Mouse (Mus musculus) kidney, adult 2 months (tissue): ENCODE results near the gene Cd160.

ENCODE experiments used
- CTCF ChIP-seq: fragments of 200-500 bp; conservative IDR thresholded peaks from 2 replicates; pipeline ENCODE4 v1.5.1; 2011; ENCODE audit warnings: low read depth, mild to moderate bottlenecking, control low read depth, low read length, moderate library complexity, mixed read lengths; ENCODE audit not compliant: insufficient read depth, insufficient read length
- POLR2A ChIP-seq: fragments of 200-500 bp; IDR thresholded peaks from one replicate; pipeline ENCODE4 v1.6.1; 2011; ENCODE audit warnings: low read depth, low read length, control low read depth

- TF ChIP-seq POLR2A, result no peak
- no peak for TF ChIP-seq CTCF
Measured at GRCm38 (mm10) chr3:96782236-96782635, 46.9 kb downstream of the Cd160 start.
